Mouse (Mus musculus): ENCODE data around the gene Dlat.

- TF ChIP-seq CTCF (IDR thresholded peaks at IDR 0.05; ENCODE audit: low read depth) (no peak), EP300 (IDR thresholded peaks at IDR 0.05; ENCODE audit: low read depth) (no peak)
Observed at GRCm38 (mm10) chr9:50664826-50665225, 5.2 kb upstream of the Dlat start.

Measured in heart, postnatal 0 days (tissue).